Comparison of ENCODE assay signal across 18 mouse cellular contexts in genomic region chr13:108123109-108123723, GRCm38 (mm10). TPM values are rescaled to one million over a fixed set of nuclear protein-coding genes. Genes with fewer than 3 reads are reported as not detected.
DNase-seq lines count a peak whose midpoint lies in the region; ATAC-seq lines count a peak whose summit lies in the region.
"Had no signal": no experiment of that assay in that cellular context is flagged by ENCODE, and none has a peak within 500 bp of the region (broad histone marks: within the 10 kb centered on the region; RNA-seq: fewer than 3 reads in every experiment).

No protein-coding gene starts in this region.

- H3K9me3 ChIP-seq in embryonic facial prominence, embryonic 11.5 days (replicated peaks; ENCODE audit: control insufficient read depth, low read length), result no peaks in the 10 kb centered on the region
- H3K9me3 ChIP-seq in embryonic facial prominence, embryonic 10.5 days, result no peaks in the 10 kb centered on the region
- H3K9me3 ChIP-seq in forebrain, embryonic 11.5 days (ENCODE audit: control insufficient read depth, low read length), result no peaks in the 10 kb centered on the region
- H3K9me3 ChIP-seq in hindbrain, embryonic 12.5 days (replicated peaks), result no peaks in the 10 kb centered on the region
- no peaks in the 10 kb centered on the region for H3K9me3 ChIP-seq in midbrain, embryonic 15.5 days
- H3K9me3 ChIP-seq in kidney, embryonic 16.5 days (ENCODE audit: low read length), result no peaks in the 10 kb centered on the region

- H3K9ac ChIP-seq in embryonic facial prominence, embryonic 11.5 days (replicated peaks; ENCODE audit: low read length), result no peak overlapping the region
- no peak overlapping the region for H3K9ac ChIP-seq in forebrain, embryonic 11.5 days (ENCODE audit: low read length)
- no peak overlapping the region for H3K9ac ChIP-seq in hindbrain, embryonic 12.5 days
- 0 out of 2 replicates have a peak overlapping the region, but pooled peaks have one; percentile 25 for H3K9ac ChIP-seq in midbrain, embryonic 15.5 days
- H3K9ac ChIP-seq in kidney, embryonic 16.5 days (replicated peaks; ENCODE audit: low read length), result no peak overlapping the region

- ATAC-seq in embryonic facial prominence, embryonic 11.5 days (replicated peaks; ENCODE audit: insufficient number of reproducible peaks, low FRiP score, low TSS enrichment, low read depth), result no peak
- ATAC-seq in forebrain, embryonic 11.5 days (replicated peaks; ENCODE audit: low FRiP score), result no peak
- ATAC-seq in hindbrain, embryonic 12.5 days (ENCODE audit: low FRiP score), result peak; percentile 34; the same call in 1 of the 2 replicates
- ATAC-seq in midbrain, embryonic 15.5 days (replicated peaks), result peak; percentile 47; the same call in 1 of the 2 replicates
- no peak for ATAC-seq in kidney, embryonic 16.5 days (ENCODE audit: low FRiP score, low TSS enrichment)

- no peaks in the 10 kb centered on the region for H3K27me3 ChIP-seq in embryonic facial prominence, embryonic 11.5 days (ENCODE audit: control insufficient read depth, insufficient read depth, low read length)
- H3K27me3 ChIP-seq in embryonic facial prominence, embryonic 10.5 days (replicated peaks; ENCODE audit: low read depth, poor library complexity, severe bottlenecking), result no peaks in the 10 kb centered on the region
- H3K27me3 ChIP-seq in forebrain, embryonic 11.5 days (ENCODE audit: control insufficient read depth, insufficient read depth, low read length), result no peaks in the 10 kb centered on the region
- H3K27me3 ChIP-seq in hindbrain, embryonic 12.5 days, result no peaks in the 10 kb centered on the region
- no peaks in the 10 kb centered on the region for H3K27me3 ChIP-seq in midbrain, embryonic 15.5 days (replicated peaks)
- H3K27me3 ChIP-seq in kidney, embryonic 16.5 days (ENCODE audit: insufficient read depth, low read length), result no peaks in the 10 kb centered on the region
- H3K27me3 ChIP-seq: CH12.LX had no signal

- H3K4me1 ChIP-seq in embryonic facial prominence, embryonic 11.5 days (ENCODE audit: control insufficient read depth, insufficient read depth, low read length), result no peaks in the 10 kb centered on the region
- H3K4me1 ChIP-seq in embryonic facial prominence, embryonic 10.5 days, result peaks cover 14% of the 10 kb centered on the region
- peaks cover 4% of the 10 kb centered on the region; the same call in 1 of the 2 replicates for H3K4me1 ChIP-seq in forebrain, embryonic 11.5 days (replicated peaks; ENCODE audit: control insufficient read depth, insufficient read depth, low read length)
- H3K4me1 ChIP-seq in hindbrain, embryonic 12.5 days, result peaks cover 13% of the 10 kb centered on the region
- peaks cover 11% of the 10 kb centered on the region; the same call in 1 of the 2 replicates for H3K4me1 ChIP-seq in midbrain, embryonic 15.5 days
- H3K4me1 ChIP-seq in kidney, embryonic 16.5 days (ENCODE audit: insufficient read depth, low read length), result 0 out of 2 replicates have a peak, but pooled peaks cover 4% of the 10 kb centered on the region

- peak; percentile 26 for DNase-seq in embryonic facial prominence, embryonic 11.5 days (ENCODE audit: low spot score)
- no peak for DNase-seq in embryonic facial prominence, embryonic 10.5 days (ENCODE audit: low spot score)
- no peak for DNase-seq in forebrain, embryonic 11.5 days (ENCODE audit: low spot score)
- DNase-seq in adrenal gland, adult 2 months, result no peak
- no peak for DNase-seq in right cerebral cortex, adult 2 months (ENCODE audit: low spot score in 2 of 2)
- DNase-seq: adrenal gland, postnatal 36 days; cerebellum, adult 9-11 months; embryo, embryonic 11 days; gastrocnemius, postnatal 14 days; heart, postnatal 36 days; kidney, adult 11 months; kidney, postnatal 36 days; right cerebral cortex, postnatal 14 days had no signal

- H3K4me2 ChIP-seq in embryonic facial prominence, embryonic 11.5 days (ENCODE audit: low read depth, low read length), result no peak overlapping the region
- H3K4me2 ChIP-seq in forebrain, embryonic 11.5 days (ENCODE audit: low read depth, low read length, severe bottlenecking), result no peak overlapping the region
- H3K4me2 ChIP-seq in hindbrain, embryonic 12.5 days (replicated peaks), result peak overlapping the region; percentile 33
- H3K4me2 ChIP-seq in midbrain, embryonic 15.5 days, result peak overlapping the region; percentile 42
- no peak overlapping the region for H3K4me2 ChIP-seq in kidney, embryonic 16.5 days (replicated peaks; ENCODE audit: low read depth, low read length)
- H3K4me2 ChIP-seq: heart, embryonic 11.5 days had no signal

- H3K4me3 ChIP-seq in embryonic facial prominence, embryonic 11.5 days (ENCODE audit: low read depth, low read length), result no peak overlapping the region
- H3K4me3 ChIP-seq in embryonic facial prominence, embryonic 10.5 days, result no peak overlapping the region
- H3K4me3 ChIP-seq in forebrain, embryonic 11.5 days (ENCODE audit: low read depth, low read length), result no peak overlapping the region
- no peak overlapping the region for H3K4me3 ChIP-seq in hindbrain, embryonic 12.5 days
- H3K4me3 ChIP-seq in midbrain, embryonic 15.5 days, result peak overlapping the region; percentile 18
- no peak overlapping the region for H3K4me3 ChIP-seq in kidney, embryonic 16.5 days (ENCODE audit: low read length)

- no peaks in the 10 kb centered on the region for H3K36me3 ChIP-seq in embryonic facial prominence, embryonic 11.5 days (replicated peaks; ENCODE audit: control insufficient read depth, insufficient read depth, low read depth, low read length)
- no peaks in the 10 kb centered on the region for H3K36me3 ChIP-seq in embryonic facial prominence, embryonic 10.5 days (replicated peaks)
- H3K36me3 ChIP-seq in forebrain, embryonic 11.5 days (ENCODE audit: control insufficient read depth, insufficient read depth, low read length), result no peaks in the 10 kb centered on the region
- no peaks in the 10 kb centered on the region for H3K36me3 ChIP-seq in hindbrain, embryonic 12.5 days
- no peaks in the 10 kb centered on the region for H3K36me3 ChIP-seq in midbrain, embryonic 15.5 days (replicated peaks)
- no peaks in the 10 kb centered on the region for H3K36me3 ChIP-seq in kidney, embryonic 16.5 days (ENCODE audit: insufficient read depth, low read length)

- 43% methylated on average over 15 of the region's 15 CpGs for WGBS in embryonic facial prominence, embryonic 11.5 days
- WGBS in embryonic facial prominence, embryonic 10.5 days, result 56% methylated on average over 15 of the region's 15 CpGs
- 41% methylated on average over 15 of the region's 15 CpGs for WGBS in forebrain, embryonic 11.5 days
- WGBS in hindbrain, embryonic 12.5 days, result 29% methylated on average over 15 of the region's 15 CpGs
- 14% methylated on average over 15 of the region's 15 CpGs for WGBS in midbrain, embryonic 15.5 days
- WGBS in kidney, embryonic 16.5 days, result 49% methylated on average over 15 of the region's 15 CpGs

- no peak overlapping the region for H3K27ac ChIP-seq in embryonic facial prominence, embryonic 11.5 days (replicated peaks; ENCODE audit: low read depth, low read length)
- H3K27ac ChIP-seq in embryonic facial prominence, embryonic 10.5 days (replicated peaks), result no peak overlapping the region
- H3K27ac ChIP-seq in forebrain, embryonic 11.5 days (ENCODE audit: low read depth, low read length), result peak overlapping the region; percentile 46; the same call in 1 of the 2 replicates
- H3K27ac ChIP-seq in hindbrain, embryonic 12.5 days, result peak overlapping the region; percentile 53
- H3K27ac ChIP-seq in midbrain, embryonic 15.5 days, result peak overlapping the region; percentile 55
- H3K27ac ChIP-seq in kidney, embryonic 16.5 days (ENCODE audit: low read length), result no peak overlapping the region

RNA-seq across cellular contexts. Expression of gene Ndufaf2, which starts 35.2 kb away (rescaled TPM):
- polyA plus RNA-seq in embryonic facial prominence, embryonic 11.5 days (2014; fragmentation: Nextera tagmentation; extraction: Ambion mirVana), result 99.9 and 112 TPM in 2 replicates
- 104 and 106 TPM in 2 replicates for polyA plus RNA-seq in embryonic facial prominence, embryonic 10.5 days (2016; fragmentation: Nextera tagmentation; extraction: Ambion mirVana)
- 86.0 and 96.1 TPM in 2 replicates for polyA plus RNA-seq in forebrain, embryonic 11.5 days (2014; fragmentation: Nextera tagmentation; extraction: Ambion mirVana)
- polyA plus RNA-seq in hindbrain, embryonic 12.5 days (2016; fragmentation: Nextera tagmentation; extraction: Ambion mirVana), result 69.3 and 75.7 TPM in 2 replicates
- polyA plus RNA-seq in midbrain, embryonic 15.5 days (2015; fragmentation: Nextera tagmentation; extraction: Ambion mirVana), result 65.8 and 66.0 TPM in 2 replicates
- total RNA-seq in adrenal gland, adult 2 months (2021), result 10 to 100 TPM; 31.2 to 35.6 TPM
- 2.4 and 3.7 TPM in 2 replicates for polyA plus RNA-seq in adrenal gland, adult 2 months (2012; rRNA removed)
- polyA plus RNA-seq in kidney, embryonic 16.5 days (2015; fragmentation: Nextera tagmentation; extraction: Ambion mirVana), result 72.0 and 72.6 TPM in 2 replicates

RNA-seq across cellular contexts. Expression of gene Ercc8, which starts 35.3 kb away (rescaled TPM):
- polyA plus RNA-seq in embryonic facial prominence, embryonic 11.5 days (2014; fragmentation: Nextera tagmentation; extraction: Ambion mirVana), result 24.2 and 25.7 TPM in 2 replicates
- polyA plus RNA-seq in embryonic facial prominence, embryonic 10.5 days (2016; fragmentation: Nextera tagmentation; extraction: Ambion mirVana), result 24.2 and 24.9 TPM in 2 replicates
- polyA plus RNA-seq in forebrain, embryonic 11.5 days (2014; fragmentation: Nextera tagmentation; extraction: Ambion mirVana), result 25.0 and 26.7 TPM in 2 replicates
- 21.0 and 21.5 TPM in 2 replicates for polyA plus RNA-seq in hindbrain, embryonic 12.5 days (2016; fragmentation: Nextera tagmentation; extraction: Ambion mirVana)
- polyA plus RNA-seq in midbrain, embryonic 15.5 days (2015; fragmentation: Nextera tagmentation; extraction: Ambion mirVana), result 33.7 and 36.1 TPM in 2 replicates
- total RNA-seq in adrenal gland, adult 2 months (2021), result 1 to 10 TPM; 8.4 to 9.2 TPM
- 2.4 and 3.4 TPM in 2 replicates for polyA plus RNA-seq in adrenal gland, adult 2 months (2012; rRNA removed)
- 15.4 and 16.7 TPM in 2 replicates for polyA plus RNA-seq in kidney, embryonic 16.5 days (2015; fragmentation: Nextera tagmentation; extraction: Ambion mirVana)

Comparison
In these comparisons a context has a peak if more than half of its experiments do, and no peak if none do; other contexts are left out.
1. ATAC-seq: peak in hindbrain, embryonic 12.5 days (single experiment) and midbrain, embryonic 15.5 days (single experiment); none in embryonic facial prominence, embryonic 11.5 days (single experiment), forebrain, embryonic 11.5 days (single experiment) and kidney, embryonic 16.5 days (single experiment).
2. H3K27ac ChIP-seq: peak in forebrain, embryonic 11.5 days (single experiment), hindbrain, embryonic 12.5 days (single experiment) and midbrain, embryonic 15.5 days (single experiment); none in embryonic facial prominence, embryonic 11.5 days (single experiment), embryonic facial prominence, embryonic 10.5 days (single experiment) and kidney, embryonic 16.5 days (single experiment).
3. H3K4me2 ChIP-seq: peak in hindbrain, embryonic 12.5 days (single experiment) and midbrain, embryonic 15.5 days (single experiment); none in embryonic facial prominence, embryonic 11.5 days (single experiment), forebrain, embryonic 11.5 days (single experiment) and kidney, embryonic 16.5 days (single experiment).
4. RNA of gene Ndufaf2, which starts 35.2 kb away (polyA plus RNA-seq): 99.9 to 112 TPM in embryonic facial prominence, embryonic 11.5 days, 104 to 106 TPM in embryonic facial prominence, embryonic 10.5 days, 86.0 to 96.1 TPM in forebrain, embryonic 11.5 days, 72.0 to 72.6 TPM in kidney, embryonic 16.5 days, 69.3 to 75.7 TPM in hindbrain, embryonic 12.5 days and 65.8 to 66.0 TPM in midbrain, embryonic 15.5 days; 2.4 to 3.7 TPM in adrenal gland, adult 2 months; every median in the first group is over 10 times any median in the second.